Mouse (Mus musculus) layer of hippocampus, adult 9-10 months (tissue): ENCODE measurements at regions not wholly inside any gene's neighbourhood (a gene's known extent, or its start where the extent isn't known, plus 50 kb on each side); places are given as distances from the start of the nearest gene placed in this dataset.
A peak's percentile ranks its signal among the peaks of the same experiment; 100 is the strongest.

Experiments
- DNase-seq: peaks from one replicate; pipeline ENCODE4 v3.0.0; 2022; ENCODE audit warnings: low spot score

DNA sequence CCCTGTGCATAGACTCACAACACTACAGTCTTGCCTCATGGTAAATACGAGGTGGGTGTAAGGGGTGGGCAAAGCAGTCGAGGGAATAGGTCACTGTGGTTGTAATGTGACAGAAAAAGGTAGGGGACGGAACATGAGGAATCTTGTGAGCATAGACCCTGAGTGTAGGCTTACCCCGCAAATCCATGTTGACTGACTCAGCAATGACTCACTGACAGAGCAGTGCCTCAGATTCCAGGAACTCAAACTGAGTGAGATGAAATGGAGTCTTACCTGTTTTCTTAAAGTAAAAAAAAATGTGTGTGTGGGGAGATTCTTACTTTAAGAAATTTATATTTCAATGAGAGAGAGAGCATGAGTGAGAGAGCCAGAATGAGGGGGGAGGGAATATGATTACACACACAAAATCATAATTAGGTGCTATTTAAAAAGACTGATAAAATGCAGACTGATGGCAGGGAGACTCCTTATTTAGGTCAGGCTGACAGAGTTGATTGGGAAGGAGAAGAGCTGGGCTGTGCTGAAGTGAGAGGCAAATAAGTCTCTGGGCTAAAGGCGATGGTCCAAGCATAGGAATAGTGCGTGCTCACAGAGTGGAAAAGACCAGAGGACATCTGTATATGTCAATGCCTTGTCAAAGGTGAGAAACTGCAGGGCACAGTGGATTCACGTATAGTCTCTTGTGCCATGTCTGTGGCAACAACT is 631.0 kb upstream of the Fam160b2 start:
- no peak for DNase-seq

DNA sequence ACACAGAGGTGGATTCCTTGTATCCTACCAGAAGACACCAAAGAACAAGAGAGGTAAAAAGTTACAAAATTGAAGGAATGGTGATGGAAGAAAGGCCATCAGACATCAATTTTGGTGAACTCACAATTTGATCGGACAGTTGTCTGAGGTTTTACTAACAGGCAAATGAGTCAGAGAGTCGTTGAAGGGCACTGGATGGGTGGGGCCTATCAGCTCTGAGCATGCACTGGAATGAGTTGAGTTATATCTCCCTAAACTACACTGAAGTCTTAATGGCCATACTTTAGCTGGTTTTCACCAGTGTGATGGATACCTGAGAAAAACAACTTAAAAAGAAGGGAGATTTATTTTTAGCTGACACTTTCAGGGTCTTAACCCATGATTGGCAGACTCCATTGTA is 630.3 kb upstream of the Fam160b2 start:
- no peak for DNase-seq

DNA sequence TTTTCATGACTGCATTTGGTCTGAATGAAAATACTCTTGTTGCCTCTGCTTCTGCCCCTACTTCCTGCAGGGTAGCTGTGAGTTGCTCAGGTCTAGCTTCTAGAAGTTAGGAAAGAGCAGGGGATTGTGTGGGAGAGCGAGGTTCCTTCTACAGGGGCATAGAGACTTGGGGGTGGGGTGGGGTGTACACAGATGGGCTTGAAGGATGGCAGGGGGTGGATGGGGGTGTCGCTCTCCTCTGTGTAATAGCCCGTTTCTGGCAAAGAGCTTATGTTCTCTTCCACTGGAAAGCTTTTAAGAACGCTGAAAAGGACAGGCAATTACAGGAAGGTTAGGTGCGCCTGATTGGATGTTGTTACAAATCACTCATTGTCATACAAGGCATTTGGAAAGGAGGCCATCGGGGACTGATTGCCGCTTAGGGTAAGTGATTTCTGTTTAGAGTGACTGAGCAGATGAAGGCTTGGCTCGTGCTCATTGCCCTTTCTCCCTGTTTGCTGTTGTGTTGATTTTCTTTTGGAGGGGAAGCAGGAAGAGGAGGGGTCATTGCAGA is 629.3 kb upstream of the Fam160b2 start:
- no peak for DNase-seq

GRCm38 (mm10) chr14:71217041-71217440 is 617.4 kb upstream of the Fam160b2 start:
- no peak for DNase-seq

DNA sequence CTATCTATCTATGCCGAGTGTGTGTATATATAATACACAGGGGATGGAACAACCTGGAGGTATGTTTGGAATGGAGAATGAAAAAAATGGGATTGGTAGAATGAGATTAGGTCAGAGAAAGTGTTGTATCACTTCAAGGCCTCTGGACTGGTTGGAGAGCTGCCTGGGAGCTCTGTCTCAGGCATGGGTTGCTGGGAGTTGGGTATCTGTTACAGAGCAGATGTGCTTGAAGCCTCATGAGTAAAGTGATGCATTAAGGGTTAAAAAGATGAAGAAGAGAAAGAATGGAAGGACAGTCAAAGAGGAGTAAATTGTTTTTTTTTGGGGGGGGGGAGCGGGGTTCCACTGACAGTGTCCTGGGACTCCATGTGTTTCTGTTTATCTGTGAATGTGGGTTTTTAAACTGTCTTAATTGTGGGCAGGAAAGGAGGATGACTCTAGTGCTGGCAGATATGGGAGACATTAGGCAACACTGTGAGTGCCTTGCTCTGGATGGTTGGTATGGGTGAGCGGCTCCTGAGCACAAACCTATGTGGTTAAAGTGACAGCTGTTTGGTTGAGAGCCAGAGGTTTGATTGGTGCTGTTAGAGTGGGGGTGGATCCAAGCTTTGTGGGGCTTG is 611.8 kb upstream of the Fam160b2 start:
- DNase-seq: no peak

DNA sequence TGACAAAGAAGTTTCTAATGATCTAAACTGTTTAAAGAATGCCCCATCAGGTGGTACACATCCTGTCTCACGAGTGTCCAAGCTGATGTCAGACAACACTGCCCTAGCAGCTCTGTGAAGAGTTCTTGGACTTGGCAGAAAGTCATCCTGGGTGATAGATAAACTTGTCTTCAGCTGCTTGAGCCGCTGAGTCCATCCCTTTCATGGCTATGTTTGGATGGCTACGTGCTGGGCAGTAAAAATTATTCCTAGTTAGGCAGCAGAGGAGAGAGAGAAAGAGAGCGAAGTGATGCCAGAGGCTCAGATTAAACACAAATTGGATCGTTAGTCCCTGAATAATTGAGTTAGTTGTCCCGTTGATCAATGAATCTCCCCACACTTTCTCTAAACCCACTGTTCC is 603.8 kb upstream of the Fam160b2 start:
- DNase-seq: no peak

GRCm38 (mm10) chr14:71200917-71201316 is 601.3 kb upstream of the Fam160b2 start:
- DNase-seq: no peak

GRCm38 (mm10) chr14:71199178-71199879 is 599.7 kb upstream of the Fam160b2 start:
- no peak for DNase-seq

GRCm38 (mm10) chr14:71194219-71194618 is 594.6 kb upstream of the Fam160b2 start:
- DNase-seq: no peak

- DNase-seq: no peak
Measured at GRCm38 (mm10) chr14:71192486-71192885, 592.9 kb upstream of the Fam160b2 start.

DNA sequence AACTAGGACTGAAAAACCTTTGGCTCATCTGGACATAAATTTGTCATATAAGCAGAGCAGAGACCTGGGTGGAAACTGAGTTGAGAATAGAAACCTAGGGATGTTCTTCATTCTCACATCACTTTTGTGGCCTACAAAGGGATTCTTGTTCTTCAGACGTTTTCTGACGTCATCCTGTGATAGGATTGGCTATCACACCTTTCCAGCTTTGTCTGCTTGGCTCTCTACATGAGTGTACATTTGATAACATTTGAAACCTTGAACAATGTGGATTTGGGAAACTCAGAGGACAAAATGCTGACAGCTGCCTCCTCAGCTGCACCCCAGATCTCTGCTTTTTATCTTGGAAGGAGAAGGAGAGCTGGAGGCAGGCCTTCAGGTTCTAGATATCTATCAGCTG is 589.7 kb upstream of the Fam160b2 start:
- DNase-seq: no peak

GRCm38 (mm10) chr14:71177341-71177740 is 577.7 kb upstream of the Fam160b2 start:
- DNase-seq: no peak

DNA sequence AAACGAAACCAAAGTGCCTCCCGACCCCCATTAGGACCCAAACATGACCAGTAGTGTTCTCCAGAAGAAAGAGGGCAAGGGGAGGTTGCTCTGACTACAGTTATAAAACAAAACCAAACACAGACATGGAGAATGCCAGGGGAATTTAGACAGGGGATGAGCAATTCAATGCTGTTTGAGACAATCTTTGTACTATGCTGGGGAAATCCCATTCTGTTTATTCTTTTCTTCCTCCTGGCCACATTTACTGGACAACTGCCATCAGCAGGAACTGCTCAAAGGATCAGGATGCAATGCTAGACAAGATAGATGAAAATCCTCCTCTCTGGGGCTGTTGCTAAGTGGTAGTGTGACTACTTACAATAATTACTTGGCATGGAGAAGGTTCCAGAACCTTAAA is 574.5 kb upstream of the Fam160b2 start:
- DNase-seq: no peak

GRCm38 (mm10) chr14:71159556-71159955 is 559.9 kb upstream of the Fam160b2 start:
- DNase-seq: no peak

DNA sequence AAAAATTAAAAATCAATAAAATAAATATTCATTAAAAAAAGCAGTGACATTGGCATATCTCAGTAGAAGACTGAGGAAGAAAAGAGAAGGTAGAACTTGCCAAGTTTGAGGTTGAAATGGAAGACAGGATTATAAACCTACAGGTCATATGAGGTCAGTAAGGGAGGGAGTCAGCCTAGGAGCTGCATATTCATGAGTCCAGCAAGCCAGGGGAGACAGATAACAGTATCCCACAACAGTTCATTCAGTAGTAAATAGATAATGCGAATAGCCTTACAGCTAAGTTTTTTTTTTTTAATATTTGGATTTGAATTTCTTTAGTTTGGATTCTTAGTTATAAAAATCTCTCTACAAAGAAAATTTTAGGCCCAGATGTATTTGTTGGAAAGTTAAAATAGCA is 542.8 kb upstream of the Fam160b2 start:
- DNase-seq: no peak

- DNase-seq: no peak
Measured at GRCm38 (mm10) chr14:71129771-71130211, 530.2 kb upstream of the Fam160b2 start.

- peak; percentile 12 for DNase-seq
Measured at GRCm38 (mm10) chr14:71128495-71128894, 528.9 kb upstream of the Fam160b2 start.

DNA sequence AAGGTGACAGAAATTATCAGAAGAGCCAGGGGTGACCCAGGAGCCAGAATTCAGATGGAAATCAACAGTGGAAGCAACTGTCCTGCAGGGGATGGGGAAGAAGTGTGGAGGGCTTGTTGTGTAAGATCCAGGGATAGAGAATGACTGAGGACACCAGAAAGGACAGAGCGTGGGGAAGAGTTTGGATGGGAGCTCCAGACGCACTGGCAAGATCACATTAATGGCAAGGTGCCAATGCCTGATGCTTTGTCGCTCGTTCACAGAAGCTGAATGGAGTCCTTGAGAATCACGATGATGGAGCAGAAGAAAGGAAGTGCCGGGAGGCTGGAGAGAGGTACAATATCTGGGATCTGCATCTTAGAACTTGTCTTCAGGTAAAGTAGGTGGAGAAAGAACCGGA is 519.0 kb upstream of the Fam160b2 start:
- no peak for DNase-seq

- no peak for DNase-seq
Measured at GRCm38 (mm10) chr14:71115798-71116432, 516.3 kb upstream of the Fam160b2 start.

DNA sequence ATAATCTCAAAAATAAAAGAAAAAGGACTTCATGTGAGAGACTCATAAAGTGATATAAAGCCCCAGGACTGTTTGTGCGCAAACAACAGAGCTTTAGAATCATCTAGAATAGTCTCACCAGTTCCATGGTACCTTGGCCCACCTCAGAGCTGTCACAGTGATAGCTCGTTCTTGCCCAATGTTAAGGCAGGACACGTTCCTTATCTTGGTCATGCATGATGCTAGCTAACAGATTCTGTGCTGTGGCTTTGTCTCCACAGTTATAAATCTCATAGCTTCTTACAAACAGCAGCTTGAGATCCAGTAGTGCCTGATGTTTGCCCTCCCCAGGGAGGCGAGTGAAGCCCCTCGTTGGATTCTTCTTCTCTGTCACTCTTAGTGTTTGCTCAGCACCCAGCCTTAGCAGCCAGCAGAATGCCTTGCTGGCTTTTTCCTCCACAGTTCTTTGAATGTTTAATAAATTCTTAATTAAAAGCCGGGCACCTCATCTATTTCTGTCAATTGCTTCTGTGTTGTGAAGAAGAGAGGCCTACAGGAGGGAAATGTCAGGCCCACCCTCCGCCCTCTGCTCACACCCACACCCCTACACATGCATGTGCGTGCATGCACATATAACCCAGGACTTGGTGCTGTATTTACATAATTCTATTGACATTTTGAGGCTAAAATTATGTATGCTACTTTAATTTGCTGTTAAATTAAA is 515.6 kb upstream of the Fam160b2 start:
- no peak for DNase-seq

- DNase-seq: no peak
Measured at GRCm38 (mm10) chr14:71113198-71113597, 513.6 kb upstream of the Fam160b2 start.

GRCm38 (mm10) chr14:71104617-71105016 is 505.0 kb upstream of the Fam160b2 start:
- no peak for DNase-seq
